ENCODE assay signal across 8 mouse cellular contexts in genomic region chr8:104570436-104571343, GRCm38 (mm10). TPM values are rescaled to one million over a fixed set of nuclear protein-coding genes. Genes with fewer than 3 reads are reported as not detected.
DNase-seq lines count a peak whose midpoint lies in the region; ATAC-seq and TF ChIP-seq lines count a peak whose summit lies in the region.

No protein-coding gene starts in this region.

- H3K4me2 ChIP-seq in forebrain, postnatal 0 days (ENCODE audit: low read depth) = peak overlapping the region; percentile 72
- peak overlapping the region; percentile 77 for H3K4me2 ChIP-seq in lung, embryonic 16.5 days (ENCODE audit: low read depth, low read length)

- H3K27ac ChIP-seq in cerebellum, adult 2 months (ENCODE audit: insufficient read depth, low read length) = no peak overlapping the region
- no peak overlapping the region for H3K27ac ChIP-seq in forebrain, postnatal 0 days (ENCODE audit: low read depth, low read length)
- no peak overlapping the region for H3K27ac ChIP-seq in lung, embryonic 16.5 days (ENCODE audit: low read length)
- peak overlapping the region; percentile 6; the same call in 1 of the 2 replicates for H3K27ac ChIP-seq in thymus, adult 2 months (ENCODE audit: control insufficient read depth, insufficient read depth, low read length)

- 8% methylated on average over 26 of the region's 26 CpGs for WGBS in cerebellum, adult 2 months
- 6% methylated on average over 26 of the region's 26 CpGs for WGBS in forebrain, postnatal 0 days
- 6% methylated on average over 26 of the region's 26 CpGs for WGBS in lung, embryonic 16.5 days
- 2% methylated on average over 26 of the region's 26 CpGs for WGBS in thymus, adult 2 months

- H3K9ac ChIP-seq in forebrain, postnatal 0 days = peak overlapping the region; percentile 46
- peak overlapping the region; percentile 54 for H3K9ac ChIP-seq in lung, embryonic 16.5 days (ENCODE audit: low read length)

- no peak for TF ChIP-seq POLR2A in cerebellum, adult 2 months (IDR thresholded peaks at IDR 0.05; ENCODE audit: borderline replicate concordance, insufficient read depth, low read length)
- TF ChIP-seq POLR2A in thymus, adult 2 months (IDR thresholded peaks at IDR 0.05; ENCODE audit: control insufficient read depth, extremely low read depth, insufficient read depth, low read length, poor library complexity) = no peak

- ATAC-seq in forebrain, postnatal 0 days = peak; percentile 67
- peak; percentile 94 to 96 for ATAC-seq in hematopoietic stem cell, adult 5-6 weeks (replicated peaks in 1 of 2; ENCODE audit: insufficient read depth in 1 of 2, low FRiP score in 2 of 2, low TSS enrichment in 1 of 2, low read depth in 1 of 2, poor library complexity in 2 of 2, severe bottlenecking in 2 of 2)
- peak; percentile 81 for ATAC-seq in lung, embryonic 16.5 days (ENCODE audit: low read depth)

- H3K36me3 ChIP-seq in forebrain, postnatal 0 days (ENCODE audit: insufficient read depth) = no peaks in the 10 kb centered on the region
- H3K36me3 ChIP-seq in lung, embryonic 16.5 days (ENCODE audit: control insufficient read depth, insufficient read depth, low read length) = no peaks in the 10 kb centered on the region
- H3K36me3 ChIP-seq in thymus, adult 2 months (ENCODE audit: control insufficient read depth, insufficient read depth, low read length) = no peaks in the 10 kb centered on the region

- H3K9me3 ChIP-seq in forebrain, postnatal 0 days (ENCODE audit: low read length) = no peaks in the 10 kb centered on the region
- H3K9me3 ChIP-seq in lung, embryonic 16.5 days (ENCODE audit: control insufficient read depth, low read length) = no peaks in the 10 kb centered on the region

- peak overlapping the region; percentile 66 for H3K4me3 ChIP-seq in cerebellum, adult 2 months (replicated peaks; ENCODE audit: insufficient read depth, low read depth, low read length)
- H3K4me3 ChIP-seq in forebrain, postnatal 0 days (ENCODE audit: low read depth, low read length) = peak overlapping the region; percentile 39
- peak overlapping the region; percentile 50 for H3K4me3 ChIP-seq in lung, embryonic 16.5 days (ENCODE audit: low read length)
- H3K4me3 ChIP-seq in thymus, adult 2 months (ENCODE audit: control insufficient read depth, insufficient read depth, low read length) = peak overlapping the region; percentile 84

- TF ChIP-seq CTCF in cerebellum, adult 2 months (IDR thresholded peaks at IDR 0.05; ENCODE audit: borderline replicate concordance, insufficient read depth, low read depth, low read length) = peak; percentile 75
- peak; percentile 70 for TF ChIP-seq CTCF in forebrain, postnatal 0 days (IDR thresholded peaks at IDR 0.05; ENCODE audit: low read depth)
- TF ChIP-seq CTCF in thymus, adult 2 months (IDR thresholded peaks at IDR 0.05; ENCODE audit: borderline replicate concordance, control insufficient read depth, extremely low read depth, insufficient read depth, low read length, poor library complexity) = peak; percentile 79; the same call in 1 of the 2 replicates

- H3K4me1 ChIP-seq in cerebellum, adult 2 months (ENCODE audit: control insufficient read depth, insufficient read depth, low read length) = no peaks in the 10 kb centered on the region
- no peaks in the 10 kb centered on the region for H3K4me1 ChIP-seq in forebrain, postnatal 0 days (ENCODE audit: insufficient read depth)
- peaks cover 2% of the 10 kb centered on the region; the same call in 1 of the 2 replicates for H3K4me1 ChIP-seq in lung, embryonic 16.5 days (replicated peaks; ENCODE audit: control insufficient read depth, insufficient read depth, low read length)
- H3K4me1 ChIP-seq in thymus, adult 2 months (replicated peaks; ENCODE audit: control insufficient read depth, insufficient read depth, low read length) = no peaks in the 10 kb centered on the region

- DNase-seq in MN1 (ENCODE audit: low spot score) = peak; percentile 89
- DNase-seq in cerebellum, adult 2 months = peak; percentile 80 to 89
- peak; percentile 86 for DNase-seq in forebrain, postnatal 0 days
- peak; percentile 78 for DNase-seq in layer of hippocampus, adult 9-10 months (ENCODE audit: low spot score)
- peak; percentile 45 for DNase-seq in ovary, adult 18-20 months (ENCODE audit: low spot score)
- DNase-seq in thymus, adult 2 months = peak; percentile 86

- no peaks in the 10 kb centered on the region for H3K27me3 ChIP-seq in cerebellum, adult 2 months (ENCODE audit: control insufficient read depth, insufficient read depth, low read length)
- no peaks in the 10 kb centered on the region for H3K27me3 ChIP-seq in forebrain, postnatal 0 days (ENCODE audit: insufficient read depth, low read length)
- no peaks in the 10 kb centered on the region for H3K27me3 ChIP-seq in lung, embryonic 16.5 days (ENCODE audit: control insufficient read depth, insufficient read depth, low read depth, low read length)
- H3K27me3 ChIP-seq in thymus, adult 2 months (ENCODE audit: control insufficient read depth, insufficient read depth, low read length) = no peaks in the 10 kb centered on the region

RNA-seq across cellular contexts. Expression of gene Pdp2, which starts 20.6 kb away (rescaled TPM):
- 6.9 and 7.4 TPM in 2 replicates for polyA plus RNA-seq in cerebellum, adult 2 months (2012; rRNA removed)
- 11.8 and 13.2 TPM in 2 replicates for total RNA-seq in forebrain, postnatal 0 days (2014; rRNA removed)
- polyA plus RNA-seq in forebrain, postnatal 0 days (2015; fragmentation: Nextera tagmentation; extraction: Ambion mirVana) = 8.8 and 14.6 TPM in 2 replicates
- total RNA-seq in hematopoietic stem cell, adult 5-6 weeks (2017) = 13.0 and 13.9 TPM in 2 replicates
- 8.4 and 8.9 TPM in 2 replicates for polyA plus RNA-seq in lung, embryonic 16.5 days (2015; fragmentation: Nextera tagmentation; extraction: Ambion mirVana)
- 6.0 and 6.4 TPM in 2 replicates for polyA plus RNA-seq in thymus, adult 2 months (2012; rRNA removed)

RNA-seq across cellular contexts. Expression of gene Car7, which starts 36.2 kb away (rescaled TPM):
- polyA plus RNA-seq in cerebellum, adult 2 months (2012; rRNA removed) = 59.8 and 67.8 TPM in 2 replicates
- 2.2 and 2.5 TPM in 2 replicates for total RNA-seq in forebrain, postnatal 0 days (2014; rRNA removed)
- polyA plus RNA-seq in forebrain, postnatal 0 days (2015; fragmentation: Nextera tagmentation; extraction: Ambion mirVana) = 1.6 and 2.0 TPM in 2 replicates
- total RNA-seq in hematopoietic stem cell, adult 5-6 weeks (2017) = 0.79 and 1.4 TPM in 2 replicates
- 0.74 and 0.93 TPM in 2 replicates for polyA plus RNA-seq in lung, embryonic 16.5 days (2015; fragmentation: Nextera tagmentation; extraction: Ambion mirVana)
- 2.4 and 2.8 TPM in 2 replicates for polyA plus RNA-seq in thymus, adult 2 months (2012; rRNA removed)

RNA-seq across cellular contexts. Expression of gene Nae1, which starts 36.3 kb away (rescaled TPM):
- polyA plus RNA-seq in cerebellum, adult 2 months (2012; rRNA removed) = 96.1 and 96.5 TPM in 2 replicates
- total RNA-seq in forebrain, postnatal 0 days (2014; rRNA removed) = 86.3 and 97.6 TPM in 2 replicates
- polyA plus RNA-seq in forebrain, postnatal 0 days (2015; fragmentation: Nextera tagmentation; extraction: Ambion mirVana) = 120 and 134 TPM in 2 replicates
- total RNA-seq in hematopoietic stem cell, adult 5-6 weeks (2017) = 72.7 and 118 TPM in 2 replicates
- polyA plus RNA-seq in lung, embryonic 16.5 days (2015; fragmentation: Nextera tagmentation; extraction: Ambion mirVana) = 83.9 and 86.7 TPM in 2 replicates
- polyA plus RNA-seq in thymus, adult 2 months (2012; rRNA removed) = 8.9 and 14.3 TPM in 2 replicates

RNA-seq across cellular contexts. Expression of gene Cdh16, which starts 53.5 kb away (rescaled TPM):
- polyA plus RNA-seq in cerebellum, adult 2 months (2012; rRNA removed) = not detected in 2 replicates
- not detected in 2 replicates for total RNA-seq in forebrain, postnatal 0 days (2014; rRNA removed)
- not detected in 2 replicates for polyA plus RNA-seq in forebrain, postnatal 0 days (2015; fragmentation: Nextera tagmentation; extraction: Ambion mirVana)
- total RNA-seq in hematopoietic stem cell, adult 5-6 weeks (2017) = not detected in 2 replicates
- polyA plus RNA-seq in lung, embryonic 16.5 days (2015; fragmentation: Nextera tagmentation; extraction: Ambion mirVana) = 70.4 and 75.6 TPM in 2 replicates
- polyA plus RNA-seq in thymus, adult 2 months (2012; rRNA removed) = 0.20 and 1.5 TPM in 2 replicates

Comparison
In these comparisons a context has a peak if more than half of its experiments do, and no peak if none do; other contexts are left out.
1. RNA of gene Car7, which starts 36.2 kb away (polyA plus RNA-seq): 59.8 to 67.8 TPM in cerebellum, adult 2 months; 2.4 to 2.8 TPM in thymus, adult 2 months, 1.6 to 2.0 TPM in forebrain, postnatal 0 days and 0.74 to 0.93 TPM in lung, embryonic 16.5 days; every median in the first group is over 10 times any median in the second.
2. Peak in every context shown above with its lines, with median percentiles within 50 percentile points of each other: DNase-seq, H3K4me3 ChIP-seq, CTCF ChIP-seq and ATAC-seq.